Mouse (Mus musculus) NIH3T3 (cell line): ENCODE data around the gene Acot4.
A peak's percentile ranks its signal among the peaks of the same experiment; 100 is the strongest.
"Not testable (repeated sequence)": the region's sequence is repeated elsewhere in the genome, so short reads cannot be mapped to it uniquely, and the experiment has no call there.

Experiments
- DNase-seq: peaks from one replicate; pipeline ENCODE4 v3.0.0-alpha.2; 2012; ENCODE audit warnings: low read depth

The Acot4 gene

GRCm38 (mm10) chr12:84038241-84038640, at the start of gene Acot4:
TSS of gene Acot4 (plus strand) at chr12:84038379.
- not testable (repeated sequence) for DNase-seq

- DNase-seq = peak; percentile 54
Measured at GRCm38 (mm10) chr12:83988483-83988882, 49.7 kb upstream of the Acot4 start.

GRCm38 (mm10) chr12:83989378-83989777, 48.8 kb upstream of the Acot4 start:
- DNase-seq = no peak

- no peak for DNase-seq
Measured at GRCm38 (mm10) chr12:83997221-83997620, 41.0 kb upstream of the Acot4 start.

GRCm38 (mm10) chr12:83998341-83999107, 39.7 kb upstream of the Acot4 start:
- DNase-seq = peak; percentile 55

GRCm38 (mm10) chr12:83999237-83999636, 38.9 kb upstream of the Acot4 start:
- DNase-seq = peak; percentile 61

GRCm38 (mm10) chr12:84000418-84000817, 37.8 kb upstream of the Acot4 start:
- no peak for DNase-seq

- DNase-seq = peak; percentile 43
Measured at GRCm38 (mm10) chr12:84003866-84004265, 34.3 kb upstream of the Acot4 start.

GRCm38 (mm10) chr12:84008251-84008650, 29.9 kb upstream of the Acot4 start:
- no peak for DNase-seq

GRCm38 (mm10) chr12:84008729-84009128, 29.4 kb upstream of the Acot4 start:
- DNase-seq = no peak

GRCm38 (mm10) chr12:84009171-84009965, 28.8 kb upstream of the Acot4 start, which contains the start of gene Acot1:
TSS of gene Acot1 (plus strand) at chr12:84009490.
- peak; percentile 79 for DNase-seq

- no peak for DNase-seq
Measured at GRCm38 (mm10) chr12:84010201-84010600, 28.0 kb upstream of the Acot4 start.

- DNase-seq = peak; percentile 85
Measured at GRCm38 (mm10) chr12:84011251-84012040, 26.7 kb upstream of the Acot4 start.

- no peak for DNase-seq
Measured at GRCm38 (mm10) chr12:84013130-84013529, 25.0 kb upstream of the Acot4 start.

- DNase-seq = no peak
Measured at GRCm38 (mm10) chr12:84013701-84014100, 24.5 kb upstream of the Acot4 start.

- peak; percentile 67 for DNase-seq
Measured at GRCm38 (mm10) chr12:84020528-84020927, 17.7 kb upstream of the Acot4 start.

- DNase-seq = not testable (repeated sequence)
Measured at GRCm38 (mm10) chr12:84022266-84022665, 15.9 kb upstream of the Acot4 start.

- no peak for DNase-seq
Measured at GRCm38 (mm10) chr12:84023052-84023745, 15.0 kb upstream of the Acot4 start.

GRCm38 (mm10) chr12:84025888-84026287, 12.3 kb upstream of the Acot4 start:
- DNase-seq = no peak

- DNase-seq = not testable (repeated sequence)
Measured at GRCm38 (mm10) chr12:84028328-84028727, 9.9 kb upstream of the Acot4 start.

- DNase-seq = not testable (repeated sequence)
Measured at GRCm38 (mm10) chr12:84029043-84029442, 9.1 kb upstream of the Acot4 start.
